Mouse (Mus musculus) cerebellum, adult 9-11 months (tissue): ENCODE results near the gene Zfand3.
A peak's percentile ranks its signal among the peaks of the same experiment; 100 is the strongest.

Experiments used
- DNase-seq: peaks from one replicate; pipeline ENCODE4 v3.0.0; 2022

Zfand3 gene

DNA sequence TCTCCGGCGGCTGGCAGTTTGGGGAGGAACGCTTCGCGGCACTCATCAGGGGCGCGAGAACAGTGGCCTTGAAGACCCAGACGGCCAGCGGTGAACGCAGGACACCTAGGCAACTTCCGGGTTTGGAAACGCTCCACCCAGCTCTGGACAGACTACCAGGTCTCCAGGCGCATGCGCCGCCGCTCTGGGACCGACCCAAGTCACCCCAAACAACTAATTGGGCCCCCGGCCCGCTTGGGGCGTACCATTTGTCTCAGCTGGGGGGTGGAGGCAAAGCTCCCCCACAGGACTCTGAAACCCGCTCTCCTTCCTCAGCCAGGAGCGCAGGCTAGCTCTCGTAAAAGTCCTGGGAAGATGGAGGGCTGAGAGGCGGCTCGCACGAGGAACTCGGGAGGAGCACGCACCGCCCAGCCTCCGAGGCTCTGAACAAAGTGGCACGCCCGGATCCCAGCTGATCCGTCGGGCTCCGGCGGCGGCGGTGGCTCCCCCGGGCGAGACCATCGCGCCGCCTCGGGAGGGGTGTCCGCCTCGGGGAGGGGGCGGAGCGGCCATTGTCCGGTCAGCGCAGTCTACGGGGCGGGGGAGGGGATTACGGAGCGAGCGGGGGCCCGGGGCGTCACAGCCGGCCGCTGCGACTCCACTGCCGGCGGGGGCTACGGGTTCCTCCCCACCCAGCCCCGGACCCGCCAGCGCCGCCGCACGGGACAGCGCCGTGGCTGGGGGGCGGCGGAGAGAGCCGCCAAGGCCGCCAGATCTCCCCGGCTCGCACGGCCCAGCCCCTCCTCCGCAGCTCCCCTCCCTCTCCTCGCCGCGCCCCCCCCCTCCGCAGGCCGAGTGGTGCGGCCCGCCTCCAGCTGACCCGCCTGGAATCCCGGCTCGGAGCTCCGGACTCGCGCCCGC is at the start of gene Zfand3:
TSS of gene Zfand3 (plus strand) at position 531 of the 900 bp plus-strand sequence.
- DNase-seq: peak; percentile 95

DNA sequence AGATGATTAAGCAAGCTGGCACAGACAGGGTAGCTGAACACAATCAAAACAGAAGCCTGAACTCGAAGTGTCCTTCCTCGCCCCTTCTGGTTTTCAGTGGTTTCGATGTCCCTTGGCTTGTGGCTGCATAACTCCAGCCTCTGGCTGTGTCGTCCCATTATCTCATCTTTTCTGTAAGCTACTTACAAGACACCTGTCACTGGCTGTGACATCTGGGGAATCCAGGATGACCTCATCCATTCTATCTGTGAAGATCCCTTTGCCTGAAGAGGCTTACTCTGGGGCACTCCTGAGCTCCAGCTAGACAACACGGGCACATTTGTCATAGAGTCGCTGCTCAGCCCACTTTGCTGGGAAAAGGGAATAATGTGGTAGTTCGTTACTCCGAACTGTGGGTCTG is 48.7 kb upstream of the Zfand3 start:
- no peak for DNase-seq

DNA sequence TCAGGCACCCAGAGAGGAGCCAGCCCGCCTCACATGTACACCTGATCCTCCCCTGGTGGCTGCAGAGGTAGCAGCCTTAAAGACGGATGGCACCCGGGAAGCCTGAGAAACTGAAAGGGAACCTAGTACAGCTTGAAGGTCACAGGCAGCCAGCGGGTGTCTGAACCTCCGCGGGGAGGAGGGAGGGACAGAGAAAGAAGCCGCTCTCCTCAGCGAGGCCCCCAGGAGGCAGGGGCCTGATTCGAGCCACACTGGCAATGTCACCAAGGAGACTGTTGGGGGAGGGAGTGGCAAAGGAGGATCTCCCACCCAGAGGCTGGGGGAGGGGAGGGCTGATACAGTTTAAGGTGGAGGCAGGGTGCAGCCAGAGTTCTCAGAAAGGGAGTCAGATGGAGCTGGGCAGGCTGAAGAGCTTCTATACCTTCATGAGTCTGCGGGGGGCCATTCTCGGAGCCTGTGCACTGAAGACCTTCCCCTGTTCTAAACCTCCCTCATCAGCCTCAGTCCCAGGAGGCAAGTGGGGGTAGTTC is 40.7 kb upstream of the Zfand3 start:
- DNase-seq: no peak

DNA sequence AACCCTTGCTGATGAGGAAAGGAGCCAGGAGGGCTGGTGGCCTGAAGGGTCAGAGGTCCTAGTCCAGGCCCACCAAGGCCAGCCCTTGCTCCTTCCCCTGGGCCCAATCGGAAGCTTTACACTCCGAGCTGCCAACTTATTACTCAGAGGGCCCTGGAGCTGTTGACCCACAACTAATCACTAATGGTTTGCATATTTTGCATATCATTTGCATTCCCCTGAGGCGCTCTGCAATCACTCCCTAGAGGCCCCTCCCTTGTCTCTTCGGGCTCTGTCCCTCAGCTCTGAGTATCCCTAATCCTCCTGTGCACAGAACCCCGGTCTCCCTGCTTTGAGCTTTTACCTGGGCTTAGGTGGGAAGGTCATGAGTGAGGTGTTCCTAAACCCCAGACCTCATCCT is 39.0 kb upstream of the Zfand3 start:
- no peak for DNase-seq

DNA sequence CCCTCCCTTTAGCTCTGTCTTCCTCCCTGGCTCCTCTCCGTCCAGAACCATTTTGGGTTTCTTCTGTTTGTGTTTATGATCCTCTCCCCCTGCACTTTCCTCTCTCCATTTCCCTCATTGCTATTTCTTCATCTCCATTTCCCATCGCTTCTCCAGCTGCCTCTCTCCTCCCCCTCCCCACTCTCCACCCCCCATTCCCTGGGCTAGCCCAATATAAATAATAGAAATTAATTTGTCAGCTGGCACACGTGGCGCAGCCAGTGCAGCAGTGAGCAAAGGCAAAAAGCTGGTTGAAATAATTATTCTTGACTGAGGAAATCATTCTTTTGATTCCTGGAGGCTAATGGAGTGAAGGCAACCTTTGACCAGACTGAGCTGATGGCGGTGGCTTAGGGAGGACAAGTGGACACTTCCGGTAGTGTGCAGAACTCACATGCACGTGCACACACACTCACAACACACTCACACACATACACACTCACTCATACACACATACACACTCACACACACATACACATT is 34.4 kb upstream of the Zfand3 start, which contains the start of gene Mdga1:
TSS of gene Mdga1 (minus strand) at position 51 of the 519 bp plus-strand sequence.
- DNase-seq: no peak

DNA sequence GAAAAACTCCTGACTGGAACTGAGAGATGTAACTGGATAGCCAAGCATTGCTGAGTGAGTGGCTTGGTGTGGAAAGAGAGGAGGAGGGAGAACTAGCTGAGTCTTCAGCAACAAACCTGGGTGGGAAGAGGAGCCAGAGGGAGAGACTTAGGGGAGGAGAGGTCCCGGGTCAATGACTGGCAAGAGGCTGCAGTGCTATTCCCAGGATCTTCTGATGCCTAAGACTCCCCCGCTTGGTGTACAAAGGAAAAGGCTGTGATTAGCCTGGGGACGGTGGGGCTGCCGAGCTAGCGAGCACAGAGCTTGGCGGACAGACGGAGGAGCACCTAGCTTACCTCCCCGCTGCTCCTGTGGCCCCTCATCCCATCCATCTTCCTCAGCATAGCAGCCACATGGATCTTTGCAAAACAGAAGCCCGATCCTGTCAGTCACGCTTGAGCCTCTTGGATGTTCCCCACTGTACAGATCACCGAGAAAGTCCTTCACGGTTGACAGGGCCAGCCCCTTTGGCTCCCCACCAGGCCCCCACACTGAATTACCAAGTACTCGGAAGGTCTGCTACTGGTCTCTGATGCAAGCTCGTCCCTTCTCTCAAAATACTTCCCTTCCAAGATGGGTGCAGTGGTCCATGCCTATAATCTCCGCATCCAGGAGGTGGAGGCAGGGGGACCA is 32.6 kb upstream of the Zfand3 start:
- no peak for DNase-seq

DNA sequence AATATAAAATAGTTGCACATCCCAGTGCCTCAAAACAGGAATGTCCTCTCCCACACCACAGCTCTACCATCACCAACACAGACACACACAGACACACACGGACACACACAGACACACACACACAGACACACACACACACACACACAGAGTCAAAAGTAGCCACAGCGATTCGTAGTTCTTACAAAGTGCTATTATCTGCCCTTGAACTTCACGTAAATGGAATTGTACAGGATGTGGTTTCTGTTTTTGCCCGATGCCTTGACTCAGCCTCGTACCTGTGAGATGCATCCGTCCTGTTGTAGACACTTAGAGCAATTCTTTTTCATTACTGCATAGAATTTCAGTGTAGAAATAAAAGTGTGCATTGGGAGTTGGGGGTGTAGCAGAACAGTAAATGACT is 31.3 kb upstream of the Zfand3 start:
- DNase-seq: no peak

DNA sequence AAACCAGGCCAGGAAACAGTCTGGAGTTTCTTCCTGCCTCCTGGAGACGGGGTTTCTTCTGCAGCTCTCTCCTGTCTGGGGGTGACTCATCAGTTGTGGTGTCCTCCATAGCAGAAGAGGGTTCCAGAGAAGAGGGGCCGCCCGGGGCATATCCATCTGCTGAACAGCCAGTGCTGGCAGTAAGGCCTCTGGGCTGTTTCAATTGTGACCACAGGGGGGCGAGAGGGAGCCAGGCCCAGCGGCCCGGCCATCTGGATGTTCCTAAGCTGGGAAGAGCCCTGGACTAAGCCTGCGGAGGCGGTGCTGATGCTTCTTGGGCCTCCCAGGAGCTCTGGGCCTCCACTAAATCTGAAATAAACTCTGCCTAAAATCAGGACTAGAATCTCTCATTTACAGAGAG is 28.8 kb upstream of the Zfand3 start:
- peak; percentile 96 for DNase-seq

DNA sequence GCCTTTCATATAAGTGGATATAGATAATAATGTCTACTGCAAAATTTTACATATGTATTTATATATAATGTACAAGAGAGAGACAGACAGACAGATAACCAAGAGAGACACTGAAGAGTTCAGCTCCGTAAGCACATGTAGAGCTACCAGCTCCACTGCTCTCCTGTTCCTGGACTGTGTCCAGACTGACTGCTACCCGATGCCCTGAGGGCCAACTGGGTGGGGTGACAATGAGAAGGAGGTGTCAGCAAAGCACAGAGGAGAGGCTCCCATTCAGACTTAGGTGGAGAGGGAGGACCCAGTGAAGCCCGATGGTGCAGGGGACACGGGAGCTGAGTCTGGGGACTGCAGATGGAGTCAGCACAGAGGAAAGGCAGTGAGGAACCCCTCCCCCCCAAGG is 25.5 kb upstream of the Zfand3 start:
- DNase-seq: no peak

DNA sequence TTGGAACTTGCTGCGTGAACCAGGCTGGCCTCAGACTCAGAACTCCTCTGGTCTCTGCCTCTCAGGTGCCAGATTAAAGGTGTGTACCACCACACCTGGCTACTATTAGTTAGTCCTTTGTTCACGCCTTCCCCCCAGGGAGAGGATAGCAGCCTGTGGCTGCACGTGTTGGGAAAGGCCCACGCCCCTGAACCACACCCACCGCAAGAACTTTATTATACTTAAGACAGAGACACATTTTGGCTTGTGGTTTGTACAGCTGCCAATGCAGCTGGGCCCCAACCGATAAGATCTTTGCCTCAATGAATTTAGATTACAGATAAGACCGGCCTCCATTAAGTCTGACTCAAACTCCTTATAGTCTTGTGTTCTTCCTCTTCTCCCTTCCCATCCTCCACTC is 24.7 kb upstream of the Zfand3 start:
- DNase-seq: no peak

DNA sequence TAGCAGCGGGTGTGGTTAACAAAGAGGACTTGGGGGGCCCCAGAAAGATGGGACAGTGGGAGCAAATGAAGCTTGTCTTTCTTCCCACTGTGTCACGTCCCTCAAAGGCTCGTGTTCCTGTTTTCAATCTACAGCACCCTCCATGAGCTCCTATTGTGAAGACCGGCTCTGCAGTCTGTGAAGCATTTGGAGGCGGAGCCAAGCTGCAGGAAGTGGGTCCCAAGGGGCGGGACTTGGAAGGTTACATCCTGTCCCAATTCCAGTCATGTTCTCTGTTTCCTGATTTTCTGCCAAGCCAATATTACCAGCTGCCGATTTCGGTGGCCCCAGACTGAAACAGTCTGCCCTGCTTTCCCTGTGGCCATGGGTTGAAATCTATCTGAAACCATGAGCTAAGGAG is 23.0 kb upstream of the Zfand3 start:
- no peak for DNase-seq

DNA sequence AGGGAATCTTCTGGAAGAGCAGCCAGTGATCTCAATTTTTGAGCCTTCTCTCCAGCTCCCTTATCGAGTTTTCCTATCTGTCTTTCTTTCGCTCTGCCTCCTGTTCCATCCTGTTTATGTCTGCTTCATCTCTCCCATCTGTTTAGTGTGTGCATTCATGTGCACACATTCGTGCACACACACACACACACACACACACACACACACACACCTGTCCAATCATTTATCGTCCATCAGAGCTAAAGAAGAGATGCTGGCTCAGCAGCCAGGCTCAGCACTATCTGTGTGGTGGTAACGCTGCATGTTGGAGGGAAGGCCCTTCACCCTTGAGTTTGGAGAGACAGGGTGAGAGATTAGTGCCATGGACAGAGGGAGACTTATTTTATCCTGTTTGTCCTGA is 21.3 kb upstream of the Zfand3 start:
- no peak for DNase-seq

DNA sequence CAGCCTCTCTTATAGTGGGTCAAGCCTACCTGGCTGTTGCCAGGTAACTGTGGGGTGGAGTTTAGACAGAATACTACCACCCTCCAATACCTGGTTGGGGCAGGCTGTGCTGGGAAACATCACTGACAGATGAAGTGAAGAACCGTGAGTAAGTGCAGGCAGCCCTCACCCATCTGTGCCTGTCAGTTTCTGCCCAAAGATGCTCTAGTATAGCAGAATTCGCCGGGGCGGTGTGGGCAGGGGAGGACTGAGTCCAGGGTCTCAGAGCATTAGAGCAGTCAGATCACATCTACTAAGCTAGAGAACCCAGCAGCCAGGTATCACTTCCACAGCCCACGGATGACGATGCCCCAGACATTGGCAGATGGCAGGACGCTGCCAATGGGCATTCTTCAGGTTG is 19.6 kb upstream of the Zfand3 start:
- DNase-seq: no peak

DNA sequence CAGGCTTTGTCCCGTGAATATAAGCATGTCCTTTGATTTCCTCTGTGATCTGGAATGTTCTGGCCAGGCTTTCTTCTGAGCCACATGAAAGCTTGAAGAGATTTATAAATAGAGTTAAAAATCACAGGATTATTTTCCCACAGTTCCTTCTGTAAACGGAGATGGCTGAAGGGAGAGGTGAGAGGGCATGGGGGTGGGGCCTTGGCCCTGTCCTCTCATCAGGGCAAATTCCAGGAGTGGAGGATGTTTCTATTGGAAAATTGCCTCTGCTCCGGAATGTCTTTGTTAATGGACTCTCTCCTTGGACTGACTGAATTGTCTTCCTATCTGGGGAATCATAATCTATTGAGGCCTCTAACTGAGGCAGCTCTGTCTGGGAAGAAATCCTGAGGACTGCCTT is 19.0 kb upstream of the Zfand3 start:
- DNase-seq: no peak

DNA sequence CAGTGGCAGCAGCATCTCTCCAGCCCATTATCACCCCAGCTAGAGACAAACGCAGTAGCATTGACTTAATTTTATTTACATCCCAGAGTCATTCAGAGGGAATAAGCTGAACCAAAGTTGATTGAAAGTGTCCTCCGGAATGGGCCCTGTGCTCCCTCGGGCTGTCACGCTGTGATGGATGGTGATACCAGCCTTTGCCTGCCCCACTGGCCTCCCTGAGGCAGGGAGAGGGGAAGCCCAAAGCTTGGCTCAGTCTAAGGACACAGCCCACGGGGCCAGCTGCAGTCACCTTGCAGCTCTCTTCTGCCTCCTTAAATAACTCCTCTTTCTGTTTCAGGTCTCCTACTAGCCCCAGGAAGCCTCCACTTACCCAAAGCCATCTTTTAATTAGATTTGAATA is 16.4 kb upstream of the Zfand3 start:
- no peak for DNase-seq

DNA sequence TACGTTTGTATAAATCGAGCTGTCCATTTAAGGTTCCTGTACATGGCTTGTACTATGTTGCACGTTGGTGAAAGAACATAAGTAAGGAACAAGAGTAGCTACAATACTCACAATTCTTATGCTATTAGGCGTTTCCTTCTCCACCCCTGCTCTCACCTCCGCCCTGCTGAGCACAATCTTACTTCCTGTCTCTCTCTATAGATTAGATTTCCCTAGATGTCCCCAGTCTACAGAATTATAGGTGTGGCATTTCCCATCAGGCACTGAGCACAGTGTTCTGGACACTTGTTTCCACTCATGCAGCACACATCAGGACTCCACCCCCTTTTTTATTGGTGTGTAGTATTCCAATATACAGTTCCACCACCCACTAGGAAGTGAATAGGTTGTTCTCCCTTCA is 14.9 kb upstream of the Zfand3 start:
- DNase-seq: no peak

DNA sequence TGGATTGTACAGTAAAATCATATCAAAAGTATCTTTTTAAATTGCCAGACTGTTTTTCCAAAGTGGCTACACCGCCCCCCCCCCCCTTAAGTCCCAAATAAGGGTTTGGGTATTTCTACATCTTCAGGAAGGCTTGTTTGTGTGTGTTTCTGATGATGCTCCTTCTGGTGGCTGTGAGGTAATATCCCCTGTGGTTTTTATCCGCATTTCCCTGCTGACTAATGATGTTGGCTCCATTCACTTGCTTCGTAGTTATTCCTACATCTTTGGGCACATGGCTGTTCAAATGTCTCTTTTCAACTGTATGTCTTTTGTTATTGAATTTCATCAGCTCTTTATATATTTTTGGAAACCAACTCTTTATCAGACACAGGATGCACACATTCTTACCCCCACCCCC is 14.4 kb upstream of the Zfand3 start:
- no peak for DNase-seq

DNA sequence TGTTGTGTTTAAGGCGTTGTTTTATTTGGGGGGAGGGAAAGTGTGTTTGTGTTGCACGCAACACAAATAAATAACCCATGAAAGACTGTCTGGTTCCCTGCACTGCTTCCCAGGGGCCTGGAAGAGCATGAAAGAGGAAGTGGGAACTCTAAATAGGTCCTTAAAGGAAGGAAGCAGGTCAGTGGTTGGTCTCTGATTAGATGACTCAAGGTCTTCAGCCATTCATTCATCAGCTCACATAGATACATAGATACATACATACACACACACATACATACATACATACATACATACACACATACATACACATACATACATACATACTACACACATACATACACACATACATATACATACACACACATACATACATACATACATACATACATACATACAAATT is 13.7 kb upstream of the Zfand3 start:
- DNase-seq: no peak

DNA sequence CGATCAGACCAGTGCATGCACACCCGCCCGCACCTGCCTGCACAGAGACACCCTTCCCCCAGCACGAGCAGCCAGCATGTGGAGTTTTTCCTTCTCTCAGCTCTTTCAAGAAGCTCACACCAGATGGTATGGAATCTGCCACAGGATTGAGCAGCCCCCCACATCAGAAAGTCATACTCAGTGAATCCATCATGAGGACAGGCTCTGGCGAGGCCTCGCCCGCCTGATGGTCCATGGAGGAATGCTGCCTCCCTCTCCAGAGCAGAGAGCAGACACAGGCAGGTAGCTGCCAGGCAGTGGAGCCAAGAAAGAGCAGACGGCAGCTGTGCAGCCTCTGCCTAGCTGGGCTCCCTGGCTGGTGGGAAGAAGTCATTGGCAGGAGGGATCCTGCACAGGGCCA is 11.0 kb upstream of the Zfand3 start:
- no peak for DNase-seq

DNA sequence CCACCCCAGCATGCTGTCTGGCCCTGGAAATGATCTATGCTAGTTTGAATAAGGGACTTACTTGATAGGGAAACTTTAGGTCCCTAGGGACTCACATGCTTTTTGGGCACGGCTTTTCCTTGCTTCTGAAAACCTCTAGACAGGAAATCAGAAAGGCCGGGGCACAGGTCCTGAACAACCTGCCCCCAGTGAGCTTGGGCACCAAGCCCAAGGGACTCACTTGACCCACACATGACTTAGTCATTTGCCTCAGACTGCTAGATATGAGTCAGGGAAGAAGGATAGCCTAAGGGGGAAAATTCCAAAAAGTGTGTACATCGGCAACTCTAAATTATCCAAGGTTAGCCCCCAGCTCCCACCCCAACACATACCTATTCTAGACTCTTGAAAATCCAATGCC is 10.5 kb upstream of the Zfand3 start:
- no peak for DNase-seq

DNA sequence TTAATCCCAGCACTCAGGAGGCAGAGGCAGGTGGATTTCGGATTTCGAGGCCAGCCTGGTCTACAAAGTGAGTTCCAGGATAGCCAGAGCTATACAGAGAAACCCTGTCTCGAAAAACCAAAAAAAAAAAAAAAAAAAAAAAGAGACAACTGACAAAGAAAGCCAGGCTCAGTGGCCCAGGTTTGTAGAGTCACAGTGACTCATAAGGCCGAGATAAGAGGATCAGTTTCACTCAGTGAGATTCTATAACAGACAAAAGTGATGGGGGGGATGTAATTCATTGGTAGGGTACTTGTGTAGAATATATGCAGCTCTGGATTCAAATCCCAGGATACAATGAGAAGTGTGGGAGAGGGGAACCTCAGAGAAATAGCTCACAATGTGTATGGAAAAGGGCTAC is 10.1 kb upstream of the Zfand3 start:
- DNase-seq: no peak

DNA sequence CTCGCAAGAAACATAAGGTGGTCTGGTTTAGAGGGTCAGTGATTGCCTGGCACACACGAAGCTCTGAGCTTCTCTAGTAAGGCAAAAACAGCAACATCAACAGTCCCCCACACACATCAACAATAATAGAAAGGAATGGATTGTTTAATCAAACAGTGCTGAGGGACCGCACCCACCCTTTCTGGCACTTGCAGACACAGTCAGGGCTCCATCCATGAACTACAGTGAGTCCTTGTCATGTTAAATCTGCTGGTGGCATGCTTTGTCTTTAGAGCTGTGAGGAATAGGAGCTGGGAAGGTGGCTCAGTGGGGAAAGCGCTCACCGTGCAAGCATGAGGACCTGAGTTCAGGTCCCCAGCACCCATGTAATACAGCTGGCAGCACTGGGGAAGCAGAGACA is 8.5 kb upstream of the Zfand3 start:
- DNase-seq: no peak

DNA sequence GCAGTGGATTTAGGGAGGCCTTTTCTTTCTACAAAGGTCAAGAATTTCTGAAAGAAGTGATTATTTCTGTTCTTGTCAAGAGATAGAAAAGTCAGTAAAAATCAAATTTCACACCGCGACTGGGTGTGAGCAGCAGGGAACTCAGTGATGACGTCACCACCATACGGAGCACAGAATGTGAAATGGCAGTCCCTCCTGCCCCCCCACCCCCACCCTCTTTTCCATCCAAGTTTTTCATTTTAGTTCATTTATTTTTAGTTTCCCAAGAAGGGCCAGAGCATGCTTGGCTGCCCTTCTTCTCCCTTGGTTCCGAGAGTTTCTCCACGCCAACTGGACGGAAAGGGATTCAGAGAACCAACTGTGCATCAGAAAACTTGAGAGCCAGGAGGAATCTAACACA is 6.8 kb upstream of the Zfand3 start:
- DNase-seq: peak; percentile 25
